Comparison of ENCODE assay signal across 8 mouse cellular contexts in the genomic region with DNA sequence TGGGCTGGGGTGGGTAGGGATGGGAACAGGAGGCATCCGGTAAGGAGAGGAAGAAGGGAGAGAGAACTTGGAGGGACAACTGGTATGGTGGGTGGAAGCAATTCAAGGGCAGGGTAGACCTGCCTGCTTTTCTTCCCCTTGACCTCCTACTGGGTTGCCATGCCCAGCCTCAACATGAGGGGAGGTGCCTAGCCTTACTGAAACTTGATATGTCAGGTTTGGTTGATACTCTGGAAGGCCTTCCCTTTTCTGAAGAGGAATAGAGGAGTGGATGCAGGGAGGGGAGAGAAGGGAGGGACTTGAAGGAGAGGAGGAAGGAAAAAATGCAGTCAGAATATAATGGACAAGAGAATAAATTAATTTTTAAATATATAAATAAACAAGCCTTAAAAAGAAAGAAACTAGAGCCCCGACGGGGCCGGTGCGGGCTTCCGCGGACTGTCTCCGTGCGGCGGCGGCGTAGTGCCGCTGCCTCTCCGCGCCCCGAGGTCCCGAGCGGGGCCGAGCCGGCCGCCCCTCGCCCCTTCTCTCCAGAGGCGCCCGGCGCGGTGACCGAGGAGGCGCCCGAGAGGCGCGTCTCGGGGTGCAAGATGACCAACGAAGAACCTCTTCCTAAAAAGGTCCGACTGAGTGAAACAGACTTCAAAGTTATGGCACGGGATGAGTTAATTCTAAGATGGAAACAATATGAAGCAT.
DNase-seq lines count a peak whose midpoint lies in the region; ATAC-seq and TF ChIP-seq lines count a peak whose summit lies in the region.
"Not testable (repeated sequence)": the region's sequence is repeated elsewhere in the genome, so short reads cannot be mapped to it uniquely, and the experiment has no call there.

No protein-coding gene starts in this region.

- TF ChIP-seq CTCF in heart, postnatal 0 days (IDR thresholded peaks at IDR 0.05; ENCODE audit: low read depth); intestine, postnatal 0 days (IDR thresholded peaks at IDR 0.05; ENCODE audit: low read depth): not testable (repeated sequence)

- H3K36me3 ChIP-seq in embryonic facial prominence, embryonic 10.5 days (replicated peaks); forebrain, embryonic 15.5 days; heart, postnatal 0 days (replicated peaks; ENCODE audit: control insufficient read depth, insufficient read depth, low read length); intestine, postnatal 0 days (ENCODE audit: control insufficient read depth, insufficient read depth); liver, embryonic 13.5 days; midbrain, embryonic 13.5 days; stomach, embryonic 14.5 days (ENCODE audit: control insufficient read depth, insufficient read depth, low read length): not testable (repeated sequence)

- peak overlapping the region; percentile 31 for H3K4me2 ChIP-seq in forebrain, embryonic 15.5 days (replicated peaks)
- H3K4me2 ChIP-seq in heart, postnatal 0 days (ENCODE audit: low read depth, low read length); liver, embryonic 13.5 days: not testable (repeated sequence)
- H3K4me2 ChIP-seq in intestine, postnatal 0 days (replicated peaks; ENCODE audit: low read depth) = peak overlapping the region; percentile 40; the same call in 1 of the 2 replicates
- H3K4me2 ChIP-seq in midbrain, embryonic 13.5 days (replicated peaks) = peak overlapping the region; percentile 43
- H3K4me2 ChIP-seq in stomach, embryonic 14.5 days (replicated peaks; ENCODE audit: low read depth, low read length) = 0 out of 2 replicates have a peak overlapping the region, but pooled peaks have one; percentile 1

- not testable (repeated sequence) for H3K27ac ChIP-seq in embryonic facial prominence, embryonic 10.5 days (replicated peaks); forebrain, embryonic 15.5 days (replicated peaks); heart, postnatal 0 days (ENCODE audit: low read depth); intestine, postnatal 0 days (ENCODE audit: low read depth, low read length); liver, embryonic 13.5 days; midbrain, embryonic 13.5 days; stomach, embryonic 14.5 days (ENCODE audit: low read length)

- not testable (repeated sequence) for H3K4me1 ChIP-seq in embryonic facial prominence, embryonic 10.5 days; forebrain, embryonic 15.5 days; heart, postnatal 0 days (ENCODE audit: control insufficient read depth, insufficient read depth); intestine, postnatal 0 days (replicated peaks; ENCODE audit: control insufficient read depth, insufficient read depth, low read length); liver, embryonic 13.5 days (replicated peaks); midbrain, embryonic 13.5 days (replicated peaks); stomach, embryonic 14.5 days (ENCODE audit: control insufficient read depth, insufficient read depth, low read length)

- DNase-seq in embryonic facial prominence, embryonic 10.5 days (ENCODE audit: low spot score) = peak; percentile 10
- not testable (repeated sequence) for DNase-seq in heart, postnatal 0 days (ENCODE audit: low spot score); liver, embryonic 13.5 days

- not testable (repeated sequence) for H3K9ac ChIP-seq in forebrain, embryonic 15.5 days (replicated peaks); heart, postnatal 0 days (replicated peaks; ENCODE audit: low read depth, low read length); intestine, postnatal 0 days (ENCODE audit: low read depth, low read length); liver, embryonic 13.5 days; midbrain, embryonic 13.5 days (replicated peaks); stomach, embryonic 14.5 days (replicated peaks; ENCODE audit: low read depth, low read length)

- 6% methylated on average over 35 of the region's 35 CpGs for WGBS in embryonic facial prominence, embryonic 10.5 days
- 6% methylated on average over 35 of the region's 35 CpGs for WGBS in forebrain, embryonic 15.5 days
- WGBS in heart, postnatal 0 days = 5% methylated on average over 16 of the region's 35 CpGs
- 4% methylated on average over 24 of the region's 35 CpGs for WGBS in intestine, postnatal 0 days
- 8% methylated on average over 35 of the region's 35 CpGs for WGBS in liver, embryonic 13.5 days (ENCODE audit: insufficient replicate concordance)
- WGBS in midbrain, embryonic 13.5 days = 16% methylated on average over 35 of the region's 35 CpGs
- 4% methylated on average over 22 of the region's 35 CpGs for WGBS in stomach, embryonic 14.5 days

- peaks cover 25% of the 10 kb centered on the region for H3K27me3 ChIP-seq in embryonic facial prominence, embryonic 10.5 days (replicated peaks; ENCODE audit: low read depth, poor library complexity, severe bottlenecking)
- H3K27me3 ChIP-seq in forebrain, embryonic 15.5 days; heart, postnatal 0 days (ENCODE audit: control insufficient read depth, insufficient read depth, low read length); intestine, postnatal 0 days (replicated peaks; ENCODE audit: control insufficient read depth, insufficient read depth, low read length); liver, embryonic 13.5 days; stomach, embryonic 14.5 days (ENCODE audit: control insufficient read depth, insufficient read depth, low read length): not testable (repeated sequence)
- peaks cover 18% of the 10 kb centered on the region for H3K27me3 ChIP-seq in midbrain, embryonic 13.5 days

- not testable (repeated sequence) for H3K9me3 ChIP-seq in embryonic facial prominence, embryonic 10.5 days; forebrain, embryonic 15.5 days; heart, postnatal 0 days (replicated peaks; ENCODE audit: control insufficient read depth, low read length); intestine, postnatal 0 days (ENCODE audit: control insufficient read depth); liver, embryonic 13.5 days (replicated peaks); midbrain, embryonic 13.5 days; stomach, embryonic 14.5 days (ENCODE audit: control insufficient read depth, low read depth, low read length)

- peak; percentile 68 for ATAC-seq in CD4-positive, CD25-positive, alpha-beta regulatory T cell, adult 4 months
- ATAC-seq in forebrain, embryonic 15.5 days (replicated peaks) = peak; percentile 61; the same call in 1 of the 2 replicates
- 0 out of 2 replicates have a peak, but pooled peaks have one; percentile 14 for ATAC-seq in heart, postnatal 0 days (ENCODE audit: insufficient read depth, low read depth)
- ATAC-seq in intestine, postnatal 0 days = not testable (repeated sequence)
- ATAC-seq in liver, embryonic 13.5 days (ENCODE audit: low read depth) = 0 out of 2 replicates have a peak, but pooled peaks have one; percentile 48
- ATAC-seq in midbrain, embryonic 13.5 days = 0 out of 2 replicates have a peak, but pooled peaks have one; percentile 60
- 0 out of 2 replicates have a peak, but pooled peaks have one; percentile 56 for ATAC-seq in stomach, embryonic 14.5 days (ENCODE audit: insufficient number of reproducible peaks, insufficient read depth, low FRiP score, low read depth)

- H3K4me3 ChIP-seq in embryonic facial prominence, embryonic 10.5 days = peak overlapping the region; percentile 40
- H3K4me3 ChIP-seq in forebrain, embryonic 15.5 days = peak overlapping the region; percentile 13; the same call in 1 of the 2 replicates
- H3K4me3 ChIP-seq in heart, postnatal 0 days (ENCODE audit: low read depth, low read length) = peak overlapping the region; percentile 9; the same call in 1 of the 2 replicates
- not testable (repeated sequence) for H3K4me3 ChIP-seq in intestine, postnatal 0 days (ENCODE audit: low read depth, low read length); liver, embryonic 13.5 days (replicated peaks); stomach, embryonic 14.5 days (ENCODE audit: low read depth, low read length)
- H3K4me3 ChIP-seq in midbrain, embryonic 13.5 days (replicated peaks) = peak overlapping the region; percentile 17; the same call in 1 of the 2 replicates

- not testable (repeated sequence) for TF ChIP-seq EP300 in heart, postnatal 0 days (IDR thresholded peaks at IDR 0.05; ENCODE audit: low read depth)
